Mouse (Mus musculus) left cerebral cortex, adult 2 months (tissue): Measurements from ENCODE around the gene Adrb1. TPM values are rescaled to one million over a fixed set of nuclear protein-coding genes. Genes with fewer than 3 reads are reported as not detected.
"Not testable (repeated sequence)": the region's sequence is repeated elsewhere in the genome, so short reads cannot be mapped to it uniquely, and the experiment has no call there.

Source experiments
- DNase-seq, 2 experiments: peaks; one replicate each; pipeline ENCODE4 v3.0.0; 2021 to 2022; ENCODE audit warnings: low spot score in 2 of 2, mixed read lengths in 1 of 2; ENCODE audit errors: extremely low spot score in 1 of 2
- H3K27ac ChIP-seq: fragments of 200-600 bp; 2 replicates; pipeline ENCODE4 v1.8.1; 2022
- H3K4me3 ChIP-seq: fragments of 200-600 bp; 2 replicates; pipeline ENCODE4 v1.8.1; 2022
- CTCF ChIP-seq: fragments of 200-600 bp; IDR thresholded peaks from 2 replicates; pipeline ENCODE4 v1.8.1; 2022; ENCODE audit warnings: antibody characterized with exemption, mild to moderate bottlenecking, moderate library complexity
- intact Hi-C: fragments of 180-260 bp; cut with DNase I; formaldehyde crosslinking; loops from one replicate; pipeline ENCODE4 v1.15.1; 2025
- total RNA-seq, 2 experiments: library from RNA; stranded (reverse); gene quantifications; 2 replicates each; pipeline ENCODE4 v1.2.3; 2021

Gene Adrb1
- total RNA-seq, 2 experiments from 2014 or later, result 46.7 to 50.8 TPM

GRCm38 (mm10) chr19:56727170-56727877 lies 5.3 kb downstream of the Adrb1 start:
- intact Hi-C loops, result loop anchor here (2.0 kb wide), 1 partner anchor 161 kb away; no protein-coding TSS in a partner anchor
- no peak for TF ChIP-seq CTCF
- DNase-seq, result no peak
- peak overlapping the region; percentile 67 for H3K27ac ChIP-seq
- H3K4me3 ChIP-seq, result peak overlapping the region; percentile 75

GRCm38 (mm10) chr19:56734033-56734572 lies 12.1 kb downstream of the Adrb1 start:
- DNase-seq, result no peak

DNA sequence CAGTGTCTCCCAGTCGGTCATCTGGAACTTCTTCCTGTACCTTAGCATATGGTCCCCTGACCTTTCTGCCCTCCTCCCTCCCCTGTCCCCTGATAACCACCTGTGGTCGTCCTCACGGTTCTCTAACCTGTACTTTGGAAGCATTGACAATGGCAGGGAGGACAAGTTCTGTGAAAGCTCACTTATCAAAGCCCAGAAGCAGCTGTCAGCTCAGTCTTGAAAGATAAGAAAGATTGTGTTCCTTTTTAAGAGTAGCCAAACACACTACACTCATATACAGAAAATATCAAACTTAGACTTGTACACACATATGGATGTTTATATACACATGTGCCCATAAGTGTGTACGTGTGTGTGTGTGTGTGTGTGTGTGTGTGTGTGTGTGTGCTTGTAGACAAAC lies 13.7 kb downstream of the Adrb1 start:
- H3K4me3 ChIP-seq, result no peak overlapping the region

More at GRCm38 (mm10) chr19:56734033-56734572, 12.1 kb downstream of the Adrb1 start:
- intact Hi-C loops, result no loop called here
- TF ChIP-seq CTCF, result peak; percentile 27
- Histone ChIP-seq H3K4me3 (no peak overlapping the region), H3K27ac (no peak overlapping the region)

GRCm38 (mm10) chr19:56736287-56736686 lies 14.3 kb downstream of the Adrb1 start:
- Histone ChIP-seq H3K27ac (no peak overlapping the region), H3K4me3 (no peak overlapping the region)
- DNase-seq, result no peak
- no peak for TF ChIP-seq CTCF
- intact Hi-C loops, result no loop called here

More for the DNA sequence above, 13.7 kb downstream of the Adrb1 start:
- no peak overlapping the region for H3K27ac ChIP-seq
- intact Hi-C loops, result no loop called here
- DNase-seq, result no peak
- no peak for TF ChIP-seq CTCF

- TF ChIP-seq CTCF, result peak; percentile 25
- H3K4me3 ChIP-seq, result no peak overlapping the region
- no peak for DNase-seq
- H3K27ac ChIP-seq, result no peak overlapping the region
- intact Hi-C loops, result no loop called here
These were observed 23.1 kb downstream of the Adrb1 start for GRCm38 (mm10) chr19:56745061-56745460.

DNA sequence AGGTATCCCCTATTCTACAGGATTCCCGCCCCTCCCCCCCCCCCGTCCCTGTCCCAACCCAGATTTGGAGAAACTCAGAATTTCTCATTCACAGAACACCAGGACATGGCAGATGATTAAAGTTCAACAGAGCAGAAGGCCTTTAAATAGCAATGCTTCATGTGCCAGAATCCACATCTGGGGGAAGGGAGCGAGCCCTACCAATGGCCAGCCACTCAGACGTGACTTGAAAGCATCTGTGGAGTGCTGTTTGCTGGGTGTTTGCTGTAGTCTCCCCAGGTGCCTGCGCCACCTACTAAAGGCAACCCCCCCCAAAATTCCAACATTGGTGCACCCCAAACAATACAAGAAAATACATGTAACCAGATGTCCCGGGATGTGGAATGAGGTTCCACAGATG lies 23.5 kb downstream of the Adrb1 start:
- no peak overlapping the region for H3K27ac ChIP-seq
- H3K4me3 ChIP-seq, result no peak overlapping the region
- no peak for TF ChIP-seq CTCF
- DNase-seq, result no peak
- intact Hi-C loops, result no loop called here

DNA sequence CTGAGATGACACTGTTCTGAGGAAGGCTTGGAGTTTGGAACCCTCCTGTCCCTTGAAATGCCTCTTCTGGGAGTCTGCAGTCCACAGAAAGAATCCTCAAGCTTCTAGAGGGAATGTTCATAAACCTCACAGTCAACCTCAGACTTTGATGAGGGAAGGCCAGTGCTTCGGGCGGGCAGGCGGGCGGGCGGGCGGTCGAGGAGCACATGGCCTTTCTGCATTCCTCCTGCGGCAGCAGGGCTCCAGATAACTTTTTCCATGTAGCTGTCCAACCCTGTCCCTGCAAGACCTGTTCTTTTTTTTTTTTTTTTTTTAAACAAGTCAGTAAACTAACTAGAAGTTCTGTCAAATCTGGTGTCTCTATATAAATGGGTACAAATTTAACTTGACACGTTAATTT lies 24.6 kb downstream of the Adrb1 start:
- TF ChIP-seq CTCF, result no peak
- DNase-seq, result no peak
- intact Hi-C loops, result no loop called here
- H3K4me3 ChIP-seq, result no peak overlapping the region
- H3K27ac ChIP-seq, result no peak overlapping the region

- no peak overlapping the region for H3K27ac ChIP-seq
- H3K4me3 ChIP-seq, result no peak overlapping the region
- DNase-seq, result no peak
- intact Hi-C loops, result no loop called here
- no peak for TF ChIP-seq CTCF
These were observed 25.9 kb downstream of the Adrb1 start for GRCm38 (mm10) chr19:56747878-56748277.

GRCm38 (mm10) chr19:56749343-56749742 lies 27.3 kb downstream of the Adrb1 start:
- Histone ChIP-seq H3K4me3 (no peak overlapping the region), H3K27ac (no peak overlapping the region)
- no peak for DNase-seq
- intact Hi-C loops, result no loop called here
- TF ChIP-seq CTCF, result no peak

- no peak for DNase-seq
- no peak for TF ChIP-seq CTCF
- Histone ChIP-seq H3K27ac (no peak overlapping the region), H3K4me3 (no peak overlapping the region)
- intact Hi-C loops, result no loop called here
These were observed 28.7 kb downstream of the Adrb1 start for GRCm38 (mm10) chr19:56750709-56751108.

- intact Hi-C loops, H3K4me3 ChIP-seq: not testable (repeated sequence)
These were observed 32.5 kb downstream of the Adrb1 start for GRCm38 (mm10) chr19:56754456-56754855.

DNA sequence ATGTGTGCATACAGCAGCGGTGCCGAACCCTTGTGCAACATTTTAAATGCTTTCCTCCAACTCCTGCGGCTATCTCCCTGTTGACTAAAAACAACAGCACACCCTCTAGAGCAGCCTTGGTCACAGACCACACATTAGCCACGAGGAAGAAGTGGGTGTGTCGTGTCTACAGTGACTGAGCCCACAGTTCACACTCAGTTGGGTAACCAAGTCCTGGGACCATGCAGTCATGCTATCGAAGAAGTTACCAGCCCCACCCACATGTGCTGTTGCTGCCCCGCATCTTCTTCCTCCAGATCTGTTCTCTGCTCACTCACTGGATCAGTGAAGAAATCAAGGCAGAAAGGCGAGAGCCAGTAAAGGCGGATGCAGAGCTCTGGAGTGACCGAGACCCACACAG lies 34.4 kb downstream of the Adrb1 start:
- no peak overlapping the region for H3K4me3 ChIP-seq
- TF ChIP-seq CTCF, result no peak
- intact Hi-C loops, result no loop called here
- H3K27ac ChIP-seq, result no peak overlapping the region
- no peak for DNase-seq

More at GRCm38 (mm10) chr19:56754456-56754855, 32.5 kb downstream of the Adrb1 start:
- not testable (repeated sequence) for H3K27ac ChIP-seq, DNase-seq

GRCm38 (mm10) chr19:56758311-56758710 lies 36.3 kb downstream of the Adrb1 start:
- intact Hi-C loops, result no loop called here
- H3K27ac ChIP-seq, result no peak overlapping the region
- no peak for TF ChIP-seq CTCF
- no peak for DNase-seq
- no peak overlapping the region for H3K4me3 ChIP-seq
